Mouse (Mus musculus) left cerebral cortex, postnatal 10 days (tissue): ENCODE data around the gene Msn. TPM values are rescaled to one million over a fixed set of nuclear protein-coding genes. Genes with fewer than 3 reads are reported as not detected.
"Not testable (repeated sequence)": the region's sequence is repeated elsewhere in the genome, so short reads cannot be mapped to it uniquely, and the experiment has no call there.

ENCODE experiments used
- DNase-seq, 2 experiments: peaks; one replicate each; pipeline ENCODE4 v3.0.0; 2021 to 2022; ENCODE audit warnings: low spot score in 2 of 2, mixed read lengths in 1 of 2; ENCODE audit errors: extremely low spot score in 1 of 2
- intact Hi-C: fragments of 180-260 bp; cut with DNase I; formaldehyde crosslinking; loops from one replicate; pipeline ENCODE4 v1.15.1; 2025
- total RNA-seq, 2 experiments: library from RNA; stranded (reverse); gene quantifications; 2 replicates each; pipeline ENCODE4 v1.2.3; 2021

Gene Msn
- total RNA-seq, 2 experiments from 2014 or later, result 22.0 to 24.4 TPM

GRCm38 (mm10) chrX:96134840-96135580, 39.2 kb downstream of the Msn start:
- no peak for DNase-seq
- intact Hi-C loops, result loop anchor here (10.0 kb wide), 1 partner anchor 110 kb away; no protein-coding TSS in a partner anchor

- intact Hi-C loops, result loop anchor here (10.0 kb wide), 1 partner anchor 111 kb away; no protein-coding TSS in a partner anchor
Observed at GRCm38 (mm10) chrX:96135581-96135980, 39.7 kb downstream of the Msn start.

DNA sequence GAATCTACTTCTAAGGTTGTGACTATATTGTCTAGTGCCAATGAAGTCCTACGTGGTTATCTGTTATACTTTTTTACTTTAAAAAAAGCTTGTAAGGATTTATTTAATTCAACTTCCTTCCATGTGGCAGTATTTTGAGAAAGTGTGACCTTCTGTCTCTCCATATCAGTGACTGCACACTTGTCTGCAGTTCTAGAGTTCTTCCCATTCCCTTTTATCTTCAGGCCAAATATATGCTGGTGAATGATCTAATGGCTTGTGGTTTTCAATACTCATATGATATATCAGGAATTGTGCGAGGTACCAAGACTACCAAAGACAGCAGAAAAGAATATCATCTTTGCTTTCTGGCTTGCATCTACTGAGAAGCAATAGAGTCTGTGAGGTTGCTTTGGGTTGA, 43.4 kb downstream of the Msn start:
- no peak for DNase-seq
- intact Hi-C loops, result loop anchor here (10.0 kb wide), 1 partner anchor 114 kb away; no protein-coding TSS in a partner anchor

More at GRCm38 (mm10) chrX:96135581-96135980, 39.7 kb downstream of the Msn start:
- DNase-seq, result no peak

GRCm38 (mm10) chrX:96144960-96145488, 49.2 kb downstream of the Msn start:
- intact Hi-C loops, result loop anchor here (5.0 kb wide), 1 partner anchor 732 kb away; no protein-coding TSS in a partner anchor
- DNase-seq, result no peak

- DNase-seq, result no peak
- intact Hi-C loops, result loop anchor here (5.0 kb wide), 1 partner anchor 729 kb away; no protein-coding TSS in a partner anchor
Observed at GRCm38 (mm10) chrX:96148217-96148616, 52.4 kb downstream of the Msn start.

DNA sequence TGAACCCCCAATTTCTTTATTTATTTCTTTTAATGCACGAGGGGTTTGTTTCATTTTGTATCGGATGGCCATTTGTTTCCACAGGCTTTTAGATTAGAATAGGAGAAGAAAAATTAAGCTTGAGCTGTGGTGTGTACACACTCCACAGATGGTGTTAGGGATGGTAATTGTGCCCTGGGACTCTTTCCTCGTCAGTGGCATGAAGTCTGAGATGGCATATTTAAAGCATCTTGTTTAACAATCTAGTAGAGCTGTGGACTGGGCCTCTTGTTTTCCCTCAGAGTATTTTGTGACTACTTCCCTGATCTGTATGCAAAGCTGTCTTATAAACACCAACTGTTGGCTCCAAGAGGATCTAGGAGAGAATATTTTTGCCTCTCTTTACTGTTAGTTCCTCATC, 57.5 kb downstream of the Msn start:
- intact Hi-C loops, result no loop called here
- no peak for DNase-seq

- DNase-seq, result no peak
- intact Hi-C loops, result no loop called here
Observed at GRCm38 (mm10) chrX:96157936-96158335, 62.1 kb downstream of the Msn start.

- intact Hi-C loops, result no loop called here
- no peak for DNase-seq
Observed at GRCm38 (mm10) chrX:96162571-96162970, 66.7 kb downstream of the Msn start.

- DNase-seq, result no peak
Observed at GRCm38 (mm10) chrX:96171645-96172388, 76.0 kb downstream of the Msn start.

GRCm38 (mm10) chrX:96178437-96178836, 82.6 kb downstream of the Msn start:
- peak in 1 of 2 experiments; percentile 15 for DNase-seq

More at GRCm38 (mm10) chrX:96171645-96172388, 76.0 kb downstream of the Msn start:
- intact Hi-C loops, result no loop called here

GRCm38 (mm10) chrX:96184100-96184732, 88.4 kb downstream of the Msn start:
- no peak for DNase-seq
- intact Hi-C loops, result no loop called here

More at GRCm38 (mm10) chrX:96178437-96178836, 82.6 kb downstream of the Msn start:
- intact Hi-C loops, result no loop called here

GRCm38 (mm10) chrX:96205143-96205542, 109.3 kb downstream of the Msn start:
- DNase-seq, result not testable (repeated sequence)

GRCm38 (mm10) chrX:96206872-96207271, 111.0 kb downstream of the Msn start:
- DNase-seq, result no peak
- intact Hi-C loops, result no loop called here

More at GRCm38 (mm10) chrX:96205143-96205542, 109.3 kb downstream of the Msn start:
- intact Hi-C loops, result not testable (repeated sequence)

DNA sequence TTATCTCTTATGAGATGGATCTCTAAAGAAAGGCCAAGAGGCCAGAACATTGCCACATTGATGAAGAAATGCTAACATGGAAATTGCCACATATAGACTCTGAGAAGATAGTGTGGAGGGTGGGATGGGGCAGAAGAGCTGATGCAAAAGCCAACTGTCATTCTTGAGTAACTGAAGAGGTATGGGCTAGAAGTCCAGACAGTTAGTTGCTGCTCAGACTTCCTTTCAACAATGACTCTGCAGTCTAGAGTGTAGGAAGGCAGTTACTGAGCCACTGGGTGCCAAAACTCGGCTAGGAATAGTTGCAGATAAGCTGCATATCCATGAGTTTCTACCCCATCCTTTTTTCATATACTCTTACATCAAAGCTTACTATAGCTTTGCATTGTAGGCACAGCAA, 122.2 kb downstream of the Msn start:
- no peak for DNase-seq
- intact Hi-C loops, result no loop called here

Other genes with a start within 250 kb of the Msn start
- gene Las1l, start 139.1 kb upstream of the Msn start, total RNA-seq, result 10 to 100 TPM; 69.7 to 77.1 TPM
- not detected for gene Vsig4, start 197.4 kb downstream of the Msn start, total RNA-seq